Mouse (Mus musculus) 3T3-L1 (cell line): ENCODE data around the gene Ctrc.
"Not testable (repeated sequence)": the region's sequence is repeated elsewhere in the genome, so short reads cannot be mapped to it uniquely, and the experiment has no call there.

ENCODE experiments used
- DNase-seq: peaks from one replicate; pipeline ENCODE4 v3.0.0-alpha.2; 2015; ENCODE audit warnings: low read depth, low spot score

Ctrc gene

GRCm38 (mm10) chr4:141787046-141787445 lies 59.1 kb downstream of the Ctrc start:
- no peak for DNase-seq

- no peak for DNase-seq
Observed at GRCm38 (mm10) chr4:141786141-141786540, 60.0 kb downstream of the Ctrc start.

GRCm38 (mm10) chr4:141784835-141785234 lies 61.3 kb downstream of the Ctrc start:
- DNase-seq = no peak

- DNase-seq = no peak
Observed at GRCm38 (mm10) chr4:141781201-141781985, 64.8 kb downstream of the Ctrc start.

- DNase-seq = no peak
Observed at GRCm38 (mm10) chr4:141779828-141780227, 66.3 kb downstream of the Ctrc start.

- DNase-seq = not testable (repeated sequence)
Observed at GRCm38 (mm10) chr4:141773019-141773418, 73.1 kb downstream of the Ctrc start.

- no peak for DNase-seq
Observed at GRCm38 (mm10) chr4:141771823-141772222, 74.3 kb downstream of the Ctrc start.

GRCm38 (mm10) chr4:141769501-141770160 lies 76.5 kb downstream of the Ctrc start:
- no peak for DNase-seq

GRCm38 (mm10) chr4:141767353-141768036 lies 78.7 kb downstream of the Ctrc start:
- peak; percentile 17 for DNase-seq

- DNase-seq = no peak
Observed at GRCm38 (mm10) chr4:141766668-141767352, 79.3 kb downstream of the Ctrc start.

- no peak for DNase-seq
Observed at GRCm38 (mm10) chr4:141766316-141766667, 79.9 kb downstream of the Ctrc start.

GRCm38 (mm10) chr4:141765008-141765407 lies 81.2 kb downstream of the Ctrc start:
- DNase-seq = no peak
